Mouse (Mus musculus): ENCODE data around the gene Tes3-ps. TPM values are rescaled to one million over a fixed set of nuclear protein-coding genes. Genes with fewer than 3 reads are reported as not detected.

Tes3-ps gene
- total RNA-seq (2017): 10.0 and 10.6 TPM in 2 replicates

- no peak for ATAC-seq (replicated peaks; ENCODE audit: low read depth, poor library complexity, severe bottlenecking)
These were observed at the start of gene Tes3-ps for GRCm38 (mm10) chr13:49492376-49493368. TSS of gene Tes3-ps (plus strand) at chr13:49493318.

GRCm38 (mm10) chr13:49444451-49444850 is 48.7 kb upstream of the Tes3-ps start:
- no peak for ATAC-seq (replicated peaks; ENCODE audit: low read depth, poor library complexity, severe bottlenecking)

- ATAC-seq (replicated peaks; ENCODE audit: low read depth, poor library complexity, severe bottlenecking): peak; percentile 95
These were observed 43.8 kb upstream of the Tes3-ps start for GRCm38 (mm10) chr13:49449318-49449749.

GRCm38 (mm10) chr13:49460276-49460675 is 32.8 kb upstream of the Tes3-ps start:
- no peak for ATAC-seq (replicated peaks; ENCODE audit: low read depth, poor library complexity, severe bottlenecking)

- ATAC-seq (replicated peaks; ENCODE audit: low read depth, poor library complexity, severe bottlenecking): no peak
These were observed 32.3 kb upstream of the Tes3-ps start for GRCm38 (mm10) chr13:49460692-49461414.

- ATAC-seq (replicated peaks; ENCODE audit: low read depth, poor library complexity, severe bottlenecking): no peak
These were observed 31.5 kb upstream of the Tes3-ps start for GRCm38 (mm10) chr13:49461458-49462132.

- ATAC-seq (replicated peaks; ENCODE audit: low read depth, poor library complexity, severe bottlenecking): no peak
These were observed 30.2 kb upstream of the Tes3-ps start for GRCm38 (mm10) chr13:49462921-49463320.

GRCm38 (mm10) chr13:49465875-49466274 is 27.2 kb upstream of the Tes3-ps start:
- ATAC-seq (replicated peaks; ENCODE audit: low read depth, poor library complexity, severe bottlenecking): 0 out of 2 replicates have a peak, but pooled peaks have one; percentile 29

- ATAC-seq (replicated peaks; ENCODE audit: low read depth, poor library complexity, severe bottlenecking): no peak
These were observed 26.6 kb upstream of the Tes3-ps start for GRCm38 (mm10) chr13:49466393-49467075.

GRCm38 (mm10) chr13:49467585-49467984 is 25.5 kb upstream of the Tes3-ps start:
- ATAC-seq (replicated peaks; ENCODE audit: low read depth, poor library complexity, severe bottlenecking): no peak

GRCm38 (mm10) chr13:49469002-49469401 is 24.1 kb upstream of the Tes3-ps start:
- ATAC-seq (replicated peaks; ENCODE audit: low read depth, poor library complexity, severe bottlenecking): no peak

- ATAC-seq (replicated peaks; ENCODE audit: low read depth, poor library complexity, severe bottlenecking): no peak
These were observed 22.8 kb upstream of the Tes3-ps start for GRCm38 (mm10) chr13:49470319-49470718.

GRCm38 (mm10) chr13:49470806-49471205 is 22.3 kb upstream of the Tes3-ps start:
- ATAC-seq (replicated peaks; ENCODE audit: low read depth, poor library complexity, severe bottlenecking): no peak

- ATAC-seq (replicated peaks; ENCODE audit: low read depth, poor library complexity, severe bottlenecking): no peak
These were observed 21.0 kb upstream of the Tes3-ps start for GRCm38 (mm10) chr13:49471981-49472675.

- no peak for ATAC-seq (replicated peaks; ENCODE audit: low read depth, poor library complexity, severe bottlenecking)
These were observed 20.5 kb upstream of the Tes3-ps start for GRCm38 (mm10) chr13:49472676-49473005.

GRCm38 (mm10) chr13:49477887-49478286 is 15.2 kb upstream of the Tes3-ps start:
- ATAC-seq (replicated peaks; ENCODE audit: low read depth, poor library complexity, severe bottlenecking): no peak

- no peak for ATAC-seq (replicated peaks; ENCODE audit: low read depth, poor library complexity, severe bottlenecking)
These were observed 14.2 kb upstream of the Tes3-ps start for GRCm38 (mm10) chr13:49478851-49479374.

- ATAC-seq (replicated peaks; ENCODE audit: low read depth, poor library complexity, severe bottlenecking): no peak
These were observed 13.7 kb upstream of the Tes3-ps start for GRCm38 (mm10) chr13:49479399-49479798.

GRCm38 (mm10) chr13:49480057-49480456 is 13.1 kb upstream of the Tes3-ps start:
- no peak for ATAC-seq (replicated peaks; ENCODE audit: low read depth, poor library complexity, severe bottlenecking)

Data from common myeloid progenitor, adult 5-6 weeks (primary cell).